Mouse (Mus musculus): ENCODE data around the gene Nup155.

Nup155 gene

GRCm38 (mm10) chr15:8190435-8190834 is 81.4 kb downstream of the Nup155 start:
- DNase-seq (ENCODE audit: low spot score): no peak

GRCm38 (mm10) chr15:8200317-8200716 is 91.2 kb downstream of the Nup155 start:
- no peak for DNase-seq (ENCODE audit: low spot score)

DNA sequence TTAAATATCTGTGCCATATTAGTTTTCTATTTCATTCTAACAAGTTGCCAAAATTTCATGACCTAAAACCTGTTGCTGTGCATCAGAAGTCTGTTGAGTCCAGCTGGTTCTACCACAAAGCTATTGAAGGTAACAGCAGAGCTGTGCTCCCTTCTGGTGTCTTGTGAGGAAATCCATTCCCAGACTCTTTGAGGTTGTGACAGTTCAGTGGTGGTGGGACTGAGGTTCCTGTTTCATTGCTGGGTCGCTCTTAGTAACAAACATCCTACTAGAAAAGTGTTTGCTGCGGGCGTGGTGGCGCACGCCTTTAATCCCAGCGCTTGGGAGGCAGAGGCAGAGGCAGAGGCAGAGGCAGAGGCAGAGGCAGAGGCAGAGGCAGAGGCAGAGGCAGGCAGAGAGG is 99.3 kb downstream of the Nup155 start:
- no peak for DNase-seq (ENCODE audit: low spot score)
